Mouse (Mus musculus) midbrain, postnatal 0 days (tissue): Measurements from ENCODE around the gene Srebf1. TPM values are rescaled to one million over a fixed set of nuclear protein-coding genes. Genes with fewer than 3 reads are reported as not detected.
A peak's percentile ranks its signal among the peaks of the same experiment; 100 is the strongest.

Experiments used
- ATAC-seq: fragments of 200-750 bp; cut with Nextera tagmentation; 2 replicates; pipeline ENCODE4 v1.8.0; 2017; ENCODE audit warnings: moderate number of reproducible peaks, mild to moderate bottlenecking, moderate TSS enrichment, moderate library complexity; ENCODE audit not compliant: low FRiP score
- DNase-seq: peaks from one replicate; pipeline ENCODE4 v3.0.0-alpha.2; 2015; ENCODE audit warnings: low spot score
- H3K27ac ChIP-seq: fragments of 300-500 bp; sonication (generic); 2 replicates; pipeline ENCODE4 v1.5.1; 2014; ENCODE audit warnings: low read depth, mild to moderate bottlenecking, low read length, mixed read lengths
- H3K27me3 ChIP-seq: fragments of 300-500 bp; sonication (generic); 2 replicates; pipeline ENCODE4 v1.6.1; 2014; ENCODE audit warnings: low read length, control low read depth, mixed read lengths; ENCODE audit not compliant: insufficient read depth
- H3K36me3 ChIP-seq: fragments of 300-500 bp; sonication (generic); 2 replicates; pipeline ENCODE4 v1.6.1; 2014; ENCODE audit warnings: low read length, control low read depth, mixed read lengths; ENCODE audit not compliant: insufficient read depth
- H3K4me1 ChIP-seq: fragments of 300-500 bp; sonication (generic); 2 replicates; pipeline ENCODE4 v1.6.1; 2014; ENCODE audit warnings: mild to moderate bottlenecking, control low read depth, antibody characterized with exemption, low read length, mixed read lengths; ENCODE audit not compliant: insufficient read depth
- H3K4me2 ChIP-seq: fragments of 300-500 bp; sonication (generic); 2 replicates; pipeline ENCODE4 v1.6.1; 2014; ENCODE audit warnings: low read depth, mild to moderate bottlenecking, low read length, mixed read lengths; ENCODE audit not compliant: poor library complexity, severe bottlenecking
- H3K4me3 ChIP-seq: fragments of 300-500 bp; sonication (generic); 2 replicates; pipeline ENCODE4 v1.5.1; 2014; ENCODE audit warnings: low read depth, mild to moderate bottlenecking, low read length, moderate library complexity
- H3K9ac ChIP-seq: fragments of 300-500 bp; sonication (generic); replicated peaks from 2 replicates; pipeline ENCODE4 v1.6.1; 2014; ENCODE audit warnings: mild to moderate bottlenecking, low read length, moderate library complexity, mixed read lengths; ENCODE audit not compliant: poor library complexity, severe bottlenecking
- H3K9me3 ChIP-seq: fragments of 300-500 bp; sonication (generic); 2 replicates; pipeline ENCODE4 v1.6.1; 2016; ENCODE audit warnings: low read length, control low read depth
- CTCF ChIP-seq: IDR thresholded peaks from 2 replicates; pipeline ENCODE4 v1.5.1; 2016; ENCODE audit warnings: antibody characterized with exemption, mild to moderate bottlenecking
- WGBS: fragments of 180-500 bp; shearing (Covaris S2); extraction: QIAGEN DNeasy Blood & Tissue Kit; methylation state at CpG from one replicate; pipeline ENCODE4 v1.1.7; 2014; 5-methylcytosine and 5-hydroxymethylcytosine counted together
- polyA plus RNA-seq: library from polyadenylated mRNA; unstranded; fragments of >200 nt; fragmentation: Nextera tagmentation; extraction: Ambion mirVana; gene quantifications from 2 replicates; pipeline ENCODE4 v1.2.1, GENCODE M21; 2015
- total RNA-seq: library from RNA; depleted of rRNA; stranded (reverse); fragments of >200 nt; gene quantifications from 2 replicates; pipeline ENCODE4 v1.2.3, GENCODE M21; 2014

Srebf1 gene
- total and polyA plus RNA-seq, 2 experiments from 2014 or later, result 34.5 to 96.5 TPM

- TF ChIP-seq CTCF, result no peak
- ATAC-seq, result no peak
- no peak overlapping the region for H3K27ac ChIP-seq
- no peak overlapping the region for H3K4me3 ChIP-seq
- no peaks in the 10 kb centered on the region for H3K4me1 ChIP-seq
- no peak overlapping the region for H3K9ac ChIP-seq
- no peak for DNase-seq
- H3K4me2 ChIP-seq, result no peak overlapping the region
- H3K36me3 ChIP-seq, result peaks cover 58% of the 10 kb centered on the region
- H3K27me3 ChIP-seq, result no peaks in the 10 kb centered on the region
- H3K9me3 ChIP-seq, result no peaks in the 10 kb centered on the region
- 82% methylated on average over 5 of the region's 5 CpGs for WGBS
Observed at GRCm38 (mm10) chr11:60196344-60196743, 26.0 kb downstream of the Srebf1 start.

GRCm38 (mm10) chr11:60195108-60195507 lies 27.3 kb downstream of the Srebf1 start:
- ATAC-seq (no peak), DNase-seq (no peak)
- Histone ChIP-seq H3K27ac (no peak overlapping the region), H3K9me3 (no peaks in the 10 kb centered on the region), H3K27me3 (no peaks in the 10 kb centered on the region), H3K4me2 (no peak overlapping the region), H3K36me3 (peaks cover 63% of the 10 kb centered on the region), H3K4me3 (no peak overlapping the region), H3K9ac (no peak overlapping the region), H3K4me1 (no peaks in the 10 kb centered on the region)
- peak; percentile 70 for TF ChIP-seq CTCF

- 68% methylated on average over 4 of the region's 4 CpGs for WGBS
- H3K27me3 ChIP-seq, result no peaks in the 10 kb centered on the region
- H3K9me3 ChIP-seq, result no peaks in the 10 kb centered on the region
- no peak for TF ChIP-seq CTCF
- no peak overlapping the region for H3K4me2 ChIP-seq
- H3K4me3 ChIP-seq, result no peak overlapping the region
- no peaks in the 10 kb centered on the region for H3K4me1 ChIP-seq
- ATAC-seq (no peak), DNase-seq (peak; percentile 58)
- H3K27ac ChIP-seq, result no peak overlapping the region
- H3K36me3 ChIP-seq, result peaks cover 77% of the 10 kb centered on the region
- H3K9ac ChIP-seq, result no peak overlapping the region
Observed at GRCm38 (mm10) chr11:60193556-60193955, 28.8 kb downstream of the Srebf1 start.

- no peak overlapping the region for H3K4me2 ChIP-seq
- no peaks in the 10 kb centered on the region for H3K27me3 ChIP-seq
- peaks cover 77% of the 10 kb centered on the region for H3K36me3 ChIP-seq
- ATAC-seq, result no peak
- H3K27ac ChIP-seq, result no peak overlapping the region
- no peaks in the 10 kb centered on the region for H3K9me3 ChIP-seq
- TF ChIP-seq CTCF, result no peak
- H3K4me3 ChIP-seq, result no peak overlapping the region
- 84% methylated on average over 6 of the region's 6 CpGs for WGBS
- H3K4me1 ChIP-seq, result no peaks in the 10 kb centered on the region
- H3K9ac ChIP-seq, result no peak overlapping the region
- no peak for DNase-seq
Observed at GRCm38 (mm10) chr11:60192534-60192933, 29.8 kb downstream of the Srebf1 start.

GRCm38 (mm10) chr11:60190055-60190641 lies 32.2 kb downstream of the Srebf1 start:
- Histone ChIP-seq H3K4me3 (no peak overlapping the region), H3K9me3 (no peaks in the 10 kb centered on the region), H3K36me3 (peaks cover 89% of the 10 kb centered on the region), H3K4me1 (peaks cover 5% of the 10 kb centered on the region; the same call in 1 of the 2 replicates), H3K4me2 (no peak overlapping the region), H3K9ac (no peak overlapping the region), H3K27me3 (no peaks in the 10 kb centered on the region), H3K27ac (no peak overlapping the region)
- no peak for DNase-seq
- WGBS, result 94% methylated on average over 17 of the region's 17 CpGs
- no peak for TF ChIP-seq CTCF
- no peak for ATAC-seq

- DNase-seq, result no peak
- Histone ChIP-seq H3K27ac (no peak overlapping the region), H3K27me3 (no peaks in the 10 kb centered on the region), H3K9ac (no peak overlapping the region), H3K4me1 (peaks cover 10% of the 10 kb centered on the region; the same call in 1 of the 2 replicates), H3K36me3 (peaks cover 84% of the 10 kb centered on the region), H3K4me2 (no peak overlapping the region), H3K9me3 (no peaks in the 10 kb centered on the region), H3K4me3 (no peak overlapping the region)
- ATAC-seq, result no peak
- whole genome bisulfite sequencing, result 80% methylated on average over 21 of the region's 21 CpGs
- TF ChIP-seq CTCF, result no peak
Observed at GRCm38 (mm10) chr11:60189501-60190040, 32.8 kb downstream of the Srebf1 start.
